Mouse (Mus musculus) CH12.LX (cell line): Measurements from ENCODE around the gene Tsks. TPM values are rescaled to one million over a fixed set of nuclear protein-coding genes. Genes with fewer than 3 reads are reported as not detected.
A peak's percentile ranks its signal among the peaks of the same experiment; 100 is the strongest.

Source experiments
- DNase-seq: peaks from one replicate; pipeline ENCODE4 v3.0.0-alpha.2; 2013; ENCODE audit errors: extremely low read depth
- H3K27ac ChIP-seq: 2 replicates; pipeline ENCODE4 v1.5.1; 2012; ENCODE audit warnings: low read depth, mild to moderate bottlenecking, control low read depth, moderate library complexity; ENCODE audit not compliant: insufficient read depth
- H3K27me3 ChIP-seq: replicated peaks from 2 replicates; pipeline ENCODE3; 2012; ENCODE audit warnings: inconsistent platforms
- H3K36me3 ChIP-seq, 2 experiments: replicated peaks in 1 of 2; 2 replicates each; pipeline versions ENCODE3 to v1.6.1; 2012; ENCODE audit warnings: inconsistent platforms in 1 of 2, low read length in 1 of 2, mild to moderate bottlenecking in 1 of 2, mixed read lengths in 1 of 2, moderate library complexity in 1 of 2; ENCODE audit not compliant: control insufficient read depth in 1 of 2, insufficient read depth in 1 of 2
- H3K4me1 ChIP-seq, 2 experiments: 2 replicates each; pipeline ENCODE4 v1.6.1; 2012; ENCODE audit warnings: inconsistent platforms in 1 of 2, moderate library complexity in 1 of 2; ENCODE audit not compliant: insufficient read depth in 2 of 2, control insufficient read depth in 1 of 2
- H3K4me2 ChIP-seq: 2 replicates; pipeline ENCODE4 v1.6.1; 2012; ENCODE audit warnings: low read depth, mild to moderate bottlenecking, control low read depth; ENCODE audit not compliant: poor library complexity, insufficient read depth, severe bottlenecking
- H3K4me3 ChIP-seq, 3 experiments: fragments of 150-350 bp in 1 of 3; sonication (generic) in 1 of 3; replicated peaks in 1 of 3; 2 replicates each; pipeline versions ENCODE3 to v1.5.1; 2011 to 2012; ENCODE audit warnings: low read depth in 2 of 3, low read length in 2 of 3, mild to moderate bottlenecking in 2 of 3, moderate library complexity in 2 of 3, control low read depth in 1 of 3, improper control_type of control experiment in 1 of 3, inconsistent platforms in 1 of 3, mixed read lengths in 1 of 3; ENCODE audit not compliant: poor library complexity in 1 of 3
- H3K79me2 ChIP-seq: replicated peaks from 2 replicates; pipeline ENCODE4 v1.6.1; 2012; ENCODE audit warnings: mild to moderate bottlenecking, moderate library complexity; ENCODE audit not compliant: control insufficient read depth, poor library complexity, insufficient read depth, severe bottlenecking; ENCODE audit errors: extremely low read depth
- H3K9ac ChIP-seq: 2 replicates; pipeline ENCODE4 v1.6.1; 2012; ENCODE audit warnings: low read depth, mild to moderate bottlenecking, control low read depth, moderate library complexity; ENCODE audit not compliant: insufficient read depth
- H3K9me3 ChIP-seq: replicated peaks from 2 replicates; pipeline ENCODE3; 2012; ENCODE audit warnings: low read length, inconsistent platforms, mixed read lengths
- BHLHE40 ChIP-seq: IDR thresholded peaks from 2 replicates; pipeline ENCODE4 v1.6.1; 2011; ENCODE audit warnings: mild to moderate bottlenecking, low read depth, low read length, improper control_type of control experiment
- CHD1 ChIP-seq: IDR thresholded peaks from 2 replicates; pipeline ENCODE4 v1.6.1; 2012; ENCODE audit warnings: low read depth, low read length, improper control_type of control experiment, inconsistent platforms
- CHD2 ChIP-seq: IDR thresholded peaks from 2 replicates; pipeline ENCODE4 v1.6.1; 2011; ENCODE audit warnings: low read length, improper control_type of control experiment
- CTCF ChIP-seq, 2 experiments: IDR thresholded peaks in 1 of 2; conservative IDR thresholded peaks in 1 of 2; 2 replicates each; pipeline ENCODE4 v1.5.1; 2011 to 2012; ENCODE audit warnings: low read depth in 2 of 2, low read length in 2 of 2, improper control_type of control experiment in 1 of 2, inconsistent platforms in 1 of 2, mild to moderate bottlenecking in 1 of 2, moderate library complexity in 1 of 2
- E2F4 ChIP-seq: IDR thresholded peaks from 2 replicates; pipeline ENCODE4 v1.6.1; 2011; ENCODE audit warnings: low read depth, low read length, improper control_type of control experiment; ENCODE audit not compliant: insufficient replicate concordance
- ELF1 ChIP-seq: IDR thresholded peaks from 2 replicates; pipeline ENCODE4 v1.6.1; 2014; ENCODE audit warnings: low read depth, mild to moderate bottlenecking, inconsistent platforms, low read length, improper control_type of control experiment
- EP300 ChIP-seq: IDR thresholded peaks from 2 replicates; pipeline ENCODE4 v1.6.1; 2011; ENCODE audit warnings: low read length, improper control_type of control experiment
- ETS1 ChIP-seq: conservative IDR thresholded peaks from 2 replicates; pipeline ENCODE4 v1.6.1; 2012; ENCODE audit warnings: low read depth, mild to moderate bottlenecking, inconsistent platforms, low read length, improper control_type of control experiment, moderate library complexity
- GABPA ChIP-seq: IDR thresholded peaks from 2 replicates; pipeline ENCODE4 v1.6.1; 2012; ENCODE audit warnings: low read depth, low read length, improper control_type of control experiment, inconsistent platforms; ENCODE audit not compliant: insufficient replicate concordance
- HCFC1 ChIP-seq: IDR thresholded peaks from 2 replicates; pipeline ENCODE4 v1.6.1; 2012; ENCODE audit warnings: low read depth, mild to moderate bottlenecking, inconsistent platforms, low read length, improper control_type of control experiment
- IRF4 ChIP-seq: IDR thresholded peaks from 2 replicates; pipeline ENCODE4 v1.6.1; 2014; ENCODE audit warnings: low read depth, mild to moderate bottlenecking, inconsistent platforms, low read length, improper control_type of control experiment
- JUN ChIP-seq: IDR thresholded peaks from 2 replicates; pipeline ENCODE4 v1.6.1; 2011; ENCODE audit warnings: low read depth, mild to moderate bottlenecking, low read length, improper control_type of control experiment, moderate library complexity; ENCODE audit not compliant: insufficient read depth
- JUND ChIP-seq: conservative IDR thresholded peaks from 2 replicates; pipeline ENCODE4 v1.6.1; 2011; ENCODE audit warnings: low read depth, low read length, improper control_type of control experiment
- KAT2A ChIP-seq: IDR thresholded peaks from 2 replicates; pipeline ENCODE4 v1.6.1; 2012; ENCODE audit warnings: low read length, improper control_type of control experiment, inconsistent platforms; ENCODE audit not compliant: insufficient replicate concordance
- MAFK ChIP-seq: IDR thresholded peaks from 2 replicates; pipeline ENCODE4 v1.6.1; 2011; ENCODE audit warnings: low read length, improper control_type of control experiment; ENCODE audit not compliant: insufficient replicate concordance
- MAX ChIP-seq: IDR thresholded peaks from 2 replicates; pipeline ENCODE4 v1.6.1; 2011; ENCODE audit warnings: low read length, improper control_type of control experiment
- MAZ ChIP-seq: IDR thresholded peaks from 2 replicates; pipeline ENCODE4 v1.6.1; 2012; ENCODE audit warnings: low read depth, mild to moderate bottlenecking, inconsistent platforms, low read length, improper control_type of control experiment, moderate library complexity
- MEF2A ChIP-seq: IDR thresholded peaks from 2 replicates; pipeline ENCODE4 v1.6.1; 2014; ENCODE audit warnings: low read depth, mild to moderate bottlenecking, inconsistent platforms, low read length, improper control_type of control experiment, borderline replicate concordance
- MXI1 ChIP-seq: IDR thresholded peaks from 2 replicates; pipeline ENCODE4 v1.6.1; 2011; ENCODE audit warnings: mild to moderate bottlenecking, low read depth, low read length, improper control_type of control experiment
- MYC ChIP-seq: IDR thresholded peaks from 2 replicates; pipeline ENCODE4 v1.6.1; 2011; ENCODE audit warnings: low read depth, mild to moderate bottlenecking, improper control_type of control experiment, low read length
- NELFE ChIP-seq: IDR thresholded peaks from 2 replicates; pipeline ENCODE4 v1.6.1; 2011; ENCODE audit warnings: low read depth, low read length, improper control_type of control experiment
- NRF1 ChIP-seq: IDR thresholded peaks from 2 replicates; pipeline ENCODE4 v1.6.1; 2014; ENCODE audit warnings: low read depth, mild to moderate bottlenecking, inconsistent platforms, low read length, improper control_type of control experiment, moderate library complexity
- PAX5 ChIP-seq: IDR thresholded peaks from 2 replicates; pipeline ENCODE4 v1.6.1; 2012; ENCODE audit warnings: low read length, inconsistent platforms, mixed read lengths
- POLR2A ChIP-seq: IDR thresholded peaks from 2 replicates; pipeline ENCODE4 v1.6.1; 2011; ENCODE audit warnings: low read depth, mild to moderate bottlenecking, improper control_type of control experiment, low read length
- POLR2AphosphoS2 ChIP-seq: IDR thresholded peaks from 2 replicates; pipeline ENCODE4 v1.6.1; 2011; ENCODE audit warnings: low read depth, low read length, improper control_type of control experiment
- RAD21 ChIP-seq: IDR thresholded peaks from 2 replicates; pipeline ENCODE4 v1.6.1; 2011; ENCODE audit warnings: low read depth, mild to moderate bottlenecking, low read length, improper control_type of control experiment, moderate library complexity
- RCOR1 ChIP-seq: conservative IDR thresholded peaks from 2 replicates; pipeline ENCODE4 v1.6.1; 2012; ENCODE audit warnings: low read depth, mild to moderate bottlenecking, inconsistent platforms, low read length, improper control_type of control experiment
- SIN3A ChIP-seq: IDR thresholded peaks from 2 replicates; pipeline ENCODE4 v1.6.1; 2012; ENCODE audit warnings: low read length, improper control_type of control experiment, inconsistent platforms
- SMC3 ChIP-seq: IDR thresholded peaks from 2 replicates; pipeline ENCODE4 v1.6.1; 2011; ENCODE audit warnings: low read depth, low read length, improper control_type of control experiment
- TBP ChIP-seq: conservative IDR thresholded peaks from 2 replicates; pipeline ENCODE4 v1.6.1; 2011; ENCODE audit warnings: low read depth, low read length, improper control_type of control experiment
- TCF12 ChIP-seq: IDR thresholded peaks from 2 replicates; pipeline ENCODE4 v1.6.1; 2014; ENCODE audit warnings: low read depth, mild to moderate bottlenecking, inconsistent platforms, low read length, improper control_type of control experiment
- UBTF ChIP-seq: IDR thresholded peaks from 2 replicates; pipeline ENCODE4 v1.6.1; 2012; ENCODE audit warnings: low read depth, mild to moderate bottlenecking, inconsistent platforms, low read length, improper control_type of control experiment, moderate library complexity
- USF1 ChIP-seq: IDR thresholded peaks from 2 replicates; pipeline ENCODE4 v1.6.1; 2014; ENCODE audit warnings: low read depth, mild to moderate bottlenecking, inconsistent platforms, low read length, improper control_type of control experiment
- USF2 ChIP-seq: conservative IDR thresholded peaks from 2 replicates; pipeline ENCODE4 v1.6.1; 2011; ENCODE audit warnings: low read depth, low read length, improper control_type of control experiment
- ZC3H11A ChIP-seq: IDR thresholded peaks from 2 replicates; pipeline ENCODE4 v1.6.1; 2012; ENCODE audit warnings: low read depth, mild to moderate bottlenecking, inconsistent platforms, low read length, improper control_type of control experiment
- ZKSCAN1 ChIP-seq: IDR thresholded peaks from 2 replicates; pipeline ENCODE4 v1.6.1; 2012; ENCODE audit warnings: low read depth, inconsistent platforms, low read length, improper control_type of control experiment, borderline replicate concordance
- ZMIZ1 ChIP-seq: IDR thresholded peaks from 2 replicates; pipeline ENCODE4 v1.6.1; 2012; ENCODE audit warnings: low read depth, mild to moderate bottlenecking, inconsistent platforms, low read length, improper control_type of control experiment
- dilution Hi-C: fragments of 300-500 bp; cut with MboI; formaldehyde crosslinking; loops from 2 replicates; pipeline ENCODE4 v1.14.3; 2020; ENCODE audit warnings: low sequenced_read_pairs; ENCODE audit not compliant: extremely low pct_unique_long_range_greater_than_20kb, extremely low pct_ligation_motif_present
- in situ Hi-C: fragments of 300-500 bp; cut with MboI; formaldehyde crosslinking; loops from 3 replicates; pipeline ENCODE4 v1.14.3; 2019; ENCODE audit warnings: low sequenced_read_pairs, low pct_ligation_motif_present, low pct_unique_long_range_greater_than_20kb, mixed read lengths
- polyA plus RNA-seq: library from polyadenylated mRNA; unstranded; fragments of >175 nt; gene quantifications from 2 replicates; pipeline ENCODE4 v1.2.1, GENCODE M21; 2012; ENCODE audit warnings: low read depth; ENCODE audit not compliant: insufficient read length
- total RNA-seq, 2 experiments: library from RNA; depleted of rRNA; stranded (reverse); fragments of 300-350 nt in 1 of 2; fragments of >200 nt in 1 of 2; gene quantifications; 2 replicates each; pipeline ENCODE4 v1.2.3; 2012 to 2014

Tsks gene
- total and polyA plus RNA-seq, 3 experiments = not detected

GRCm38 (mm10) chr7:44895593-44896434, 47.2 kb upstream of the Tsks start, which contains the start of gene Fuz:
TSS of gene Fuz (plus strand) at chr7:44896079.
- no peaks in the 10 kb centered on the region for H3K27me3 ChIP-seq
- H3K9me3 ChIP-seq = no peaks in the 10 kb centered on the region
- peak; percentile 95 for DNase-seq
- no peak within 1 kb of the TSS for H3K27ac ChIP-seq
- peak within 1 kb of the TSS; percentile 65 for H3K9ac ChIP-seq
- dilution Hi-C loops = no loop called here
- H3K4me3 ChIP-seq = peak within 1 kb of the TSS; percentile 55 to 72 (median 61)
- peaks cover 20 to 33% of the 10 kb centered on the region in 2 experiments for H3K36me3 ChIP-seq
- H3K4me1 ChIP-seq = peaks cover 13 to 44% of the 10 kb centered on the region in 2 experiments
- in situ Hi-C loops = no loop called here
- H3K79me2 ChIP-seq = peaks cover 10% of the 10 kb centered on the region
- H3K4me2 ChIP-seq = peak within 1 kb of the TSS; percentile 53
- TF ChIP-seq MAX (peak; percentile 77; the same call in 1 of the 2 replicates), EP300 (no peak), KAT2A (peak; percentile 85; the same call in 1 of the 2 replicates), MEF2A (peak; percentile 64; the same call in 1 of the 2 replicates), NELFE (peak; percentile 90), BHLHE40 (0 out of 2 replicates have a peak, but pooled peaks have one; percentile 21), GABPA (peak; percentile 24; the same call in 1 of the 2 replicates), ETS1 (0 out of 2 replicates have a peak, but pooled peaks have one; percentile 25), RAD21 (no peak; the same call in 1 of the 2 replicates), RCOR1 (peak; percentile 86; the same call in 1 of the 2 replicates), TCF12 (peak; percentile 86), TBP (peak; percentile 87), SMC3 (peak; percentile 43), POLR2A (peak; percentile 75), MYC (peak; percentile 95), NRF1 (peak; percentile 74), ELF1 (peak; percentile 79), USF1 (no peak), MAZ (peak; percentile 89), USF2 (no peak), MXI1 (peak; percentile 89), E2F4 (peak; percentile 81; the same call in 1 of the 2 replicates), PAX5 (no peak), ZMIZ1 (peak; percentile 68; the same call in 1 of the 2 replicates), CTCF (conservative IDR thresholded peaks at IDR 0.05 in 1 of 2, IDR thresholded peaks at IDR 0.05 in 1 of 2; ENCODE audit: low read depth in 2 of 2, low read length in 2 of 2) (peak in 1 of 2 experiments; percentile 74; a peak in 2 of 4 replicates), POLR2AphosphoS2 (peak; percentile 80; the same call in 1 of the 2 replicates), HCFC1 (peak; percentile 90), JUND (no peak), SIN3A (peak; percentile 80), MAFK (0 out of 2 replicates have a peak, but pooled peaks have one; percentile 16), CHD2 (peak; percentile 59), JUN (no peak), IRF4 (no peak), CHD1 (peak; percentile 76; the same call in 1 of the 2 replicates), ZC3H11A (no peak), ZKSCAN1 (no peak), UBTF (no peak)
